Mouse (Mus musculus): ENCODE results near the gene Olfr1278. TPM values are rescaled to one million over a fixed set of nuclear protein-coding genes. Genes with fewer than 3 reads are reported as not detected.
"Not testable (repeated sequence)": the region's sequence is repeated elsewhere in the genome, so short reads cannot be mapped to it uniquely, and the experiment has no call there.

Olfr1278 gene
- not detected for total RNA-seq (2021)
- long read RNA-seq, experiment 1, result 0 reads
- long read RNA-seq, experiment 2, result 0 reads

GRCm38 (mm10) chr2:111289836-111290235, at the start of gene Olfr1278:
Gene Olfr1278, plus strand, starts transcription at chr2:111290136.
- no peak for DNase-seq (ENCODE audit: low spot score)

GRCm38 (mm10) chr2:111254216-111254615, 35.7 kb upstream of the Olfr1278 start, which contains the start of gene Olfr1276:
Gene Olfr1276, plus strand, starts transcription at chr2:111254516.
- no peak for DNase-seq (ENCODE audit: low spot score)

- DNase-seq (ENCODE audit: low spot score), result no peak
Observed at GRCm38 (mm10) chr2:111274006-111274405, 15.9 kb upstream of the Olfr1278 start, which contains the start of gene Olfr1277. Gene Olfr1277, minus strand, starts transcription at chr2:111274106.

GRCm38 (mm10) chr2:111298541-111298940, 8.6 kb downstream of the Olfr1278 start:
- no peak for DNase-seq (ENCODE audit: low spot score)

- no peak for DNase-seq (ENCODE audit: low spot score)
Observed at GRCm38 (mm10) chr2:111300374-111300773, 10.4 kb downstream of the Olfr1278 start, which contains the start of gene Olfr1279. Gene Olfr1279, plus strand, starts transcription at chr2:111300635.

GRCm38 (mm10) chr2:111313717-111314116, 23.8 kb downstream of the Olfr1278 start, which contains the start of gene Olfr1280:
Gene Olfr1280, plus strand, starts transcription at chr2:111314017.
- DNase-seq (ENCODE audit: low spot score), result no peak

GRCm38 (mm10) chr2:111326220-111326619, 36.3 kb downstream of the Olfr1278 start, which contains the start of gene Olfr1281:
Gene Olfr1281, plus strand, starts transcription at chr2:111326520.
- DNase-seq (ENCODE audit: low spot score), result no peak

- not testable (repeated sequence) for DNase-seq (ENCODE audit: low spot score)
Observed at GRCm38 (mm10) chr2:111333721-111334120, 43.8 kb downstream of the Olfr1278 start.

- no peak for DNase-seq (ENCODE audit: low spot score)
Observed at GRCm38 (mm10) chr2:111335976-111336375, 46.0 kb downstream of the Olfr1278 start, which contains the start of gene Olfr1282. Gene Olfr1282, minus strand, starts transcription at chr2:111336076.

Other genes with a start within 250 kb of the Olfr1278 start
- not detected for gene Gm13941, start 184.2 kb upstream of the Olfr1278 start, total RNA-seq (2021)
- not detected for gene Gm15130, start 137.2 kb upstream of the Olfr1278 start, total RNA-seq (2021)
- not detected for gene 4930430A15Rik, start 60.5 kb upstream of the Olfr1278 start, total RNA-seq (2021)
- not detected for gene Olfr1275, start 54.9 kb upstream of the Olfr1278 start, total RNA-seq (2021)
- not detected for gene Olfr1276, start 35.6 kb upstream of the Olfr1278 start, total RNA-seq (2021)
- gene Olfr1277, start 16.0 kb upstream of the Olfr1278 start, total RNA-seq (2021), result not detected
- not detected for gene Olfr1279, start 10.5 kb downstream of the Olfr1278 start, total RNA-seq (2021)
- not detected for gene Olfr1280, start 23.9 kb downstream of the Olfr1278 start, total RNA-seq (2021)
- not detected for gene Olfr1281, start 36.4 kb downstream of the Olfr1278 start, total RNA-seq (2021)
- not detected for gene Olfr1282, start 45.9 kb downstream of the Olfr1278 start, total RNA-seq (2021)
- gene Olfr1283, start 76.7 kb downstream of the Olfr1278 start, total RNA-seq (2021), result not detected
- not detected for gene Olfr1284, start 85.4 kb downstream of the Olfr1278 start, total RNA-seq (2021)
- gene Olfr1286, start 133.0 kb downstream of the Olfr1278 start, total RNA-seq (2021), result not detected
- gene Olfr1287, start 159.0 kb downstream of the Olfr1278 start, total RNA-seq (2021), result not detected
- not detected for gene Olfr1288, start 184.0 kb downstream of the Olfr1278 start, total RNA-seq (2021)
- gene Olfr1289, start 190.7 kb downstream of the Olfr1278 start, total RNA-seq (2021), result not detected
- not detected for gene Olfr1290, start 203.7 kb downstream of the Olfr1278 start, total RNA-seq (2021)
- not detected for gene Olfr1291-ps1, start 207.0 kb downstream of the Olfr1278 start, total RNA-seq (2021)
- gene Olfr1293-ps, start 235.1 kb downstream of the Olfr1278 start, total RNA-seq (2021), result not detected

Measured in gastrocnemius, adult 18-20 months (tissue).